Mouse (Mus musculus): Measurements from ENCODE around the gene Mpv17.

The Mpv17 gene

DNA sequence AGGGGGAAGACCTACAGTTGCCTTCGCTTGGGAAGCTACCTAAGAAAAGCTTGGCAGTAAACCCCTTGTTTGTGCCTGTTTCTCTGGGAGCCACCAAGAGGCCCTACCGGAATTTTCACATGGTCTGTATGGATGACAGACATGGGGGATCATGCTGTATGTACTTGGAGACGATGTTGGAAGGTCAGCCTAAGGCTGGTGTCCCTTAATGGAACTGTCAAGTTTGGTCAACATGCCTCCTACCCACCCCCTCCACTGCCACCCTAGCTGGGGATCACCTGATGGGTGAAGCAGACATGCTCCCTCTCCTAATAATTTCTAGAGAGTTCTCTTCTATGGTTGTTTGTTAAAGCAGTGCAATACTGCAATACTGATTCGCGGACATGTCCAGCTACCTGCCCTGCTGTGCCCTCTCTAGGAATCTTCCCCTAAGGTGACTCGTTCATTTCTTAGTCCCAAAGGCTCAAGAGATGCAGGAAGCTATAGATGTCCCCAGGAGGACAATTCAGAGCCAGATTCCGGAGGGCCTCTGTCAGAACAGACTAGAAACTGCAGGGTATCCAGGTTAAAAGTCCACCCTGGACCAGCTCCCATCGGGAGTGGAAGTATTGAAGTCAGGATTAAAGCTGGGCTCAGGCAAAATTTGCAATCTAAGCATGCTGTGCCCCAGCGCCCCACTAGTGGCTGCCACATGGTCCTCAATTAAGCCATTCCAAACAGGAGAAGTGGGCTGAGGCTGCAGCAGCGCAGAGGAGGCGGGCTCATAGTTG lies 58.2 kb downstream of the Mpv17 start:
- DNase-seq: no peak

DNA sequence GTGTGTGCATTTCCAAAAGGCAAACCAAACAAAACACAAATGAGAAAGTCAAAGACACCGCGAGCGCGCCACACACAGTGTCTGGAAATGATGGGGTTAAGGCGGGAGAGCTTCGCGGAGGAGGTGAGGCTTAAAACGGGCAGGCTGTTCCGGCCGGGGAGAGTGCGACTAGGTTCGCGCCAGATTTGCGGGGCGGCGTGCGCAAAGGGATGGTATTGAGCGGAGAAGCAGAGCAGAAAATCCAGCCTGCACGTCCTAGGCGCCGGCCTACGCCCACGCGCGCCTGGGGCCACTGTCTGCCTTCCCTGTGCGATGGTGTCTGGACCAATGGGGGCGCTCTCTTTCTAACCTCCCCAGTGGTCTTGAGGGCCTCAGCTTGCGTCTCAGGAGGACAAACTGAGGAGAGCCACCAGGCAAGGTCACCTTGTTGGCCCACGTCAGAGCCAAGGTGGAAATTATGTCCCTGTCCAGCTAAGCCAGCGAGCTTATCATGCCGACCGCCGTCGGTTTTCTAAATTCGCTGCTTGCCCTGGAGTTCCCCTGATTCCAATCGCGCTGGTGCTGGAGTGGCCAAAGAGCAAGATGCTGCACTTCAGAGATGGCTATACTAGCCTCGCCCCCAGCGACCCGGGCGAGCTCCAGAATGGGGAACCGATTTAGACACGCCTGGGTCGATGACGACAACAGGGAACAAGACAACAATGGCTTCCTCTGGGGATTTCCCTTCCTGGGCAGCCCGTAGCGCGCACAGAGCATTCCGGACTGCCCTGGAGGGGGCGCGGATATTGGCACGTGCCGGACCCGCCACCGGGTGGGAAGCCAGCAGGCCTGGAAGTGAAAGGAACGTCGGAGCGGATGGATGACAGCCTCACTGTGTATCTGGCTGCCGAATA lies 59.0 kb downstream of the Mpv17 start:
- peak; percentile 65 for DNase-seq

DNA sequence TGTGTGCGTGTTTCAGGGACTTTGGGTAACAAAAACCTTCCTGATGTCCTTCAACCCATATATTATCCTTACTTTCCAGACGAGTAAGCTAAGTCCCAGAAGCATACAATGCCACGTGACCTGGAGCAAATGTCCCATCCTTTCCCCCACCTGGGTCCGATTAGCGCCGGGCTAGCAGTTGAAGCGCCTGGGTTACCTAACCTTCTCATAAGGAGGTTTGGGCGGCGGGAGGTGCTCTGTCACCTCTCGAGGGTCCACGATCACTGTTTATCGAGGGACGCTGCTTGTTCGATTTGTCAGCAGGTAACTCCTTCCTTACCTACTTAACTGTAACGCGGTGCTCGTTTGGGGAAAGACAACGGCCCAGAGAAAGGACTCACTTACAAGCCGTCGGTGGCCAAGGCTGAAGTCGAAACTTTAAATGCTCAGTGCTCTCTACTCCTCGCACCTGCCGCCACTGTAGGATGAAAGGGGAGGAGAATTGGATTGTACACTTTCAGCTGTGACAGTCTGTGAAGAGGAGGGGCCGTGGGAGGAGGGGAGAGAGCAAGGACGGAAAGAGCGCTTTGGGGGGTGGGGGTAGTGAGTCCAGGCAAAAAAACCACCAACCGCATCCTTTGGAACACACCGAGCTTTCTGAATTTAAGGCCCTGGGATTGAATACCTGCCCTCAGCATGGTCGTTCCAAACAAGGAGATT lies 59.8 kb downstream of the Mpv17 start:
- no peak for DNase-seq

DNA sequence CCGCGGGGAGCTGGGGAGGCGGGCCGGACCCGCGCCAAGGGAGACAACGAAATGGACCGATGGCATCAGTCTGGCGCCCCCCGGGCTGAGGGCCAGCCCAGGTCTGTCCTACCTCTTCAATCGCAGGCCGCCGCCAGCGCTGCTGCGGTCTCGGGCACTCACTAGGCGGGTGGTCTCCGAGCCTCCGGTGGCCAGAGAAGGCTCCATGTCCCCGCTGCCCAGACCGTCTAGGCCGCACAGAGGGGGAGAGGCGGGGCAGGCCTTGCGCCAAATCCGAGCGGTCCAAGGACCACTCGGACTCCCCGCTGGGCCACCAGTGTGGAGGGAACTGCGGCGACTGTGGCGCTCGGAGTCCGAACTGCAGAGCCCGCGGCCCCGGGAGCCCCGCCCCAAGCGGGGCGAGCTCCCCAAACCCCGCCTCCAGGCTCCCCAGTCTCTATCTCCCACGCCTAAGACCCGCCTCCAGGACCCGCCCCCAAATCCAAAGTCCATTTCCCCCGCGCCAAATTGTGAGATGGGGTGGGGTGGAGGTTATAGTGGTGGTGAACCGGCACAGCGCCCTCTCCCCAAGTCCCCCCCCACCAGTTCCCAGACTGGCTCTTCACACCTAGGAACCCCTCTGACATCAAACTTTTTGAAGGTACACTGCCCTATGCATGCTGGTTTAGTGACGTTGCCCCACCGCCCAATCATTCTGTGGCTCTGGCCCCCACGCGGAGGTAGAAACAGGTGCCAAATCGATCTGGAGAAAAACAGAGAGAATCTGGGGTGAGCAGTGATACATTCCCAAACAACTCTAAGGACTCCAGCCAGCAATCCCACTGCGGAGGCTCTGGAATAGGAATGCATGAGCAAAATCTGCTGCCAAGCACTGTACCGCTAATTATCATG lies 60.7 kb downstream of the Mpv17 start:
- DNase-seq: peak in 1 of 2 experiments; percentile 44

DNA sequence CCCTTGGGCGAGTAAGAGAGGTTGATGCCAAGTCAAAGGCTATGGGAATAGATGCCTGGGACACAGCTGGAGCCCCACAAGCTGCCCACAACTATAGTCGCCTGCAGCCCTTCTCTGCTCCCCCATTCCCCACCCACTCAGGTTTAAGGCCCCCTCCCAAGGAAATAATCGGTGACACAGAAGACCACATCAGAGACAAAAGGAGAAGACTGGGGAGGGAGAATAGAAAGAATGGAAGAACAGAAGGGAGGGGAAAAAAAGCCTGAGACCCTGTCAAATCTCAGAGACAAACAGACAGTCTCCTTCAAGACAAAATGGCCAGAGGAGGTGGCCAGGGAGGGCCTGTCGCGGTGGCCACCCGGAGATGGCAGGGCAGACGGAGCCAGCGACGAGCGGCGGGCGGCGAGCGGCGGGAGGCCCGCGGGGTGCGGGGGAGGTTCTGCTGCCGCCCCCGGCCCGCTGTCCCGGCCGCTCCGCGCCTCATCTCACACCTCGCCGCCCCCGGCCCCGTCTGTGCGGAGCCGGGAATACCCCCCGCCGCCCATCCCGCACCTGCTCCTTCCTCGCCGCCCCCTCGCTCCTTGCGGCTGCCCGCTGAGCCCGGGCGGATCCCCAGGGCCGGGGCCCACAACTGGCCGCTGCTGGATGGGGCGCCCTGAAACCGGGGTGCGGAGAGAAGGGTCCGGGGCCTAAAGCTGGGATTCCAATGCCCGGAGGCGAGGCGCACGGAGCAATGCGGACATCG lies 61.6 kb downstream of the Mpv17 start:
- no peak for DNase-seq
